Mouse (Mus musculus): ENCODE results near the gene Fau. TPM values are rescaled to one million over a fixed set of nuclear protein-coding genes. Genes with fewer than 3 reads are reported as not detected.

Fau gene
- 1,267 and 1,718 TPM in 2 replicates for polyA plus RNA-seq (2012; rRNA removed)

GRCm38 (mm10) chr19:6057313-6058096 is at the start of gene Fau, which contains the start of gene Mrpl49:
Fau (plus strand) TSS chr19:6057844.
Mrpl49 (minus strand) TSS chr19:6057785.
- peak; percentile 75 for DNase-seq (ENCODE audit: low read depth, low spot score)
- under 1% methylated on average over 63 of the region's 63 CpGs for WGBS

GRCm38 (mm10) chr19:6009137-6009536 is 48.5 kb upstream of the Fau start:
- DNase-seq (ENCODE audit: low read depth, low spot score) = no peak
- 92% methylated on average over 8 of the region's 8 CpGs for WGBS

DNA sequence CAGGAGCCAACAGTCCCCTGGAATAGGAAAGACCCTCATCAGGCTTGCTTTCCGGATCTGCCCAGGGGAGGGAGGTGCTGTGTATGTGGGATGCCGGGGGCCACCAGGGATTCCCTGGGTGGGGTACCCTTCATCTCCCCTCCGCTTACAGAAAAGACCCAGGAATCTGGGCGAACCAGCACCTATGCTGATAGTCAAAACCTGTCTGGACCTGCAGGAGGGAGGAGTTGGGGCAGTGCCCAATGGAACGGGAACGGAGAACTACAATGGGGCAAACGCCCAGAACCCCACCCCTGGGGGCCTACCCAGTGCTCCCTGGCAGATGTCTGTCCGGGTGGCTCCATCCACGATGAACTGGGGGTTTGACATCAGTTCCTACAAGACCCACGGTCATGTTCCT is 44.0 kb upstream of the Fau start:
- 39% methylated on average over 10 of the region's 10 CpGs for WGBS
- no peak for DNase-seq (ENCODE audit: low read depth, low spot score)

DNA sequence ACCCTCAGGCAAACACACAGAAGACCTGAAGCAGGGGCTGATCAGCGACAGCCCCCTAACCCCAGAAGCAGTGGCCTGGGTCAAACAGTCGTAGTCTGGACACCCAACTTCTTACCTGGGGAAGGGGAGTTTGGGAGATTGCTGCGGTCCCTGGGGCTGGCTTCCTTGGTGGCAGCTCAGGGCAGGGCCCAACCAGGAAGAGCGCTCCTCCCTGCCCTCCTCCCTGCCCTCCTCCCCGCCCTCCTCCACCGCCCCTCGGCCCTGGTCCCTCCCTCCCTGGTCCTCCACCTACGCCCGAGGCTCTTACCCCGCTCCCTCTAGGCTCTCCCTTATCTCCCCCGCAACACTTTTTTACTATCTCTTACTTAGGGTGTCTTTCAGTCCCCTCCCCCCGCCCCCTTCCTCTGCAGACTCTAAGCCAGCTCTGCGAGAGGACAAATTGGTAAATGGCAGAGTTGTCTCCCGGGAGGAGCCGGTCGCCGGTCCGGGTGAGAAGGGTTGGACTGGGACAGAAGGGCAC is 42.6 kb upstream of the Fau start:
- 2% methylated on average over 16 of the region's 18 CpGs for WGBS
- no peak for DNase-seq (ENCODE audit: low read depth, low spot score)

DNA sequence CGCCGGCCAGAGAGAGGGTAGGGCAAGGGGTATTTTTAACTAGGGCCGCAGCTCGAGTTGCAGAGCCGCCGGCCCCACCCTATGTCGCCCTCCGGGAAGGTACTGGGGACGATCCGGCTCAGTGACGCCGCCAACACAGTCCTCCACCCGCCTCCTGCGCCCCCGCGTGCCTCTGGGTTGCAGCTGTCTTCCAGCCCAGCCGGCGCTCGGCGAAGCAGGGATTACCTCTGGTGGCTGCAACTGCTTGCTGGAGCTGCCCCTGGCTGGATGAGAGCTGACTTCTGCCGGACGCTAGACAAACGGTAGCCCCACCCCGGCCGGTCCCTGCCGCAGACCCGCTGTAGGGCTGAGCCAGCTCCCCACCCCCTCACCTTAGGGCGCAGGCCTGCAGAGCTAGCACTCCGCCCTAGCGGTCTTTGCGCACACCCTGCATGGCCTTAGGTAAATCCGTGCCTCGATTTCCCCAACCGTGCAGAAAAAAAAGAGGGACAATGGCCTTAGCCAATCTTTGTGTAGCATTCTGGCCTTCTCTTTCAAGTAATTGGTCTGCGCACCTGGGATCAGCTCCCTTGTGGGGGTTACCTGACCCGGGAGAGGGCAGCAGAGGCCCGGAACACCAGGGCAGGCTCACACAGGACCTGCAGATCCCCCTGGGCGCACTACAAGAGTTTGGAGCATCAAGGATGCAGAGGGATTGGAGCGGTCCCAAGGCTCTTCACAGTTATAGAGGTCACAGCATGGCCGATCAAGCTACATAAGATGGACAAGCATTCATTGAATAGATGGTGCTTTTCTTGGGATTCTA is 41.9 kb upstream of the Fau start, which contains the start of gene Capn1:
Gene Capn1, minus strand, starts transcription at position 387 of the 805 bp plus-strand sequence.
- WGBS = 2% methylated on average over 40 of the region's 40 CpGs
- no peak for DNase-seq (ENCODE audit: low read depth, low spot score)

GRCm38 (mm10) chr19:6016532-6016931 is 41.1 kb upstream of the Fau start:
- WGBS = 38% methylated on average over 7 of the region's 7 CpGs
- DNase-seq (ENCODE audit: low read depth, low spot score) = no peak

DNA sequence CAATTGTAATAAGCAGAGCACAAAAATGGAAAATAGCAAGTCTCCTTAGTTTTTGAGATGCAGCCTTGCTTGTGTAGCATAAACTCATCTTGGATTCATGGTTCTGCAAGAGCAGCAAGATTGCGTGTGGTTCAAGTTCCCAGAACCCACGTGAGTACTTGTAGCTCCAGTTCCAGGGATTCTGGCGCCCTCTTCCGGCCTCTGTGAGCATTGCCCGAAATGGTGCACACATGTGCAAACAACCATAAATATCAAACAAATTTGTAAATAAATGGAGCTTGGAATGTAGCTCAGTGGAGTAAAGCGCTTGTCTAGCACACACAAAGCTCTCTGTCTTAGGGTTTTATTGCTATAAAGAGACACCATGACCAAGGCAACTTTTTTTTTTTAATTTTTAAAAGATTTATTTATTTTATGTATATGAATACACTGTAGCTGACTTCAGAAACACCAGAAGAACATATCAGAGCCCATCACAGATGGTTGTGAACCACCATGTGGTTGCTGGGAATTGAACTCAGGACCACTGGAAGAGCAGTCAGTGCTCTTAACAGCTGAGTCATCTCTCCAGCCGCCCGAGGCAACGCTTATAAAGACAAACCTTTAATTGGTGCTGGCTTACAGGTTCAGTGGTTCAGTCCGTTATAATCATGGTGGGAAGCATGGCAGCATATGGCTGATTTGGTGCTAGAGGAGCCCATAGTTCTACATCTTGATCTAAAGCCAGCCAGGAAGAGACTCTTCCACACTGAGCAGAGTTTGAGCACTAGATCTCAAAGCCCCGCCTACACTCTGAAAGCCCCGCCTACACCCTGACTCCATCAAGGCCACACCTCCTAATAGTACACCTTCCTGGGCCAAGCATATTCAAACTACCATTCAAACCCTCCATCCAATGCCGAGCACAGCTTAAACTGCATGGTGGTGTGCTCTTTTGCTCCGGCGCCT is 39.2 kb upstream of the Fau start:
- 21% methylated on average over 15 of the region's 15 CpGs for WGBS
- DNase-seq (ENCODE audit: low read depth, low spot score) = no peak

DNA sequence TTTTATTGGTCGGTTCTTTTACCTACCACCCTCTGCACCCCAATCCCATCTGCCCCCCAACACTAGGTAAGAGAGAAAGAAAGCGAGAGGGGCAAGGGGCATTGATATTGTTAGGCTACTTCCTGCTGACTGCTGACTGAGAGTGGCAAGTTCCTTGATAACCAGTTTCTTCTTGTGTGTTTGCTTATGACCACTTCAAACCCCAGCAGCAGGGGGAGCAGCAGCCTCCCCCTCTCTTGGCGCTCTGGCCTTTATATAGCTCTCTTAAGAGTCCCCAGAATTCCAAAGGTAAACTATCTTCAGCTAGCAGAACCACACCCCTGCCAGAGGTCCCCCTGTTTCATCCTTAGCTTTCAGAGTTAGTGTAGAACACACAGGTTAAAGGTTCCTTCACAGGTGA is 37.4 kb upstream of the Fau start:
- WGBS = 36% methylated on average over 3 of the region's 3 CpGs
- no peak for DNase-seq (ENCODE audit: low read depth, low spot score)

DNA sequence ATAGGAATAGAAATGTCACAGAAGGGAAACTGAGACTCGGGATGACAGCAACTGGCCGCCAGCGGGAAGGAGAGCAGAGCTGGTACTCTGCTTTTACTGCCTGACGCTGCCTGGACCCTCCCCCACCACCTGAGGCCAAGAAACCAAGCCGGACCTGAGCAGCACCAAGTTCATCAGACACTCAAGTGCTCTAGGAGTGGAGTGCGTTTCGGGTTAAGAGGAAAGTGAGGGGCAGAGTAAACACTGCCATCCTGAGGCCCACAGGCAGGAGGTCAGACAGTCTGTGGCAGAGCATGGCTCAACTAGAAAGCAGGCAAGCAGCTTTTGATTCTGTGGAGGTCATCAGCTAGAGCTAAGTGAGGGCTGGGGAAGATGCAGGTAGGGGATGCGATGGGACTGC is 34.6 kb upstream of the Fau start:
- DNase-seq (ENCODE audit: low read depth, low spot score) = no peak
- 77% methylated on average over 8 of the region's 8 CpGs for WGBS

- WGBS = 78% methylated on average over 7 of the region's 7 CpGs
- DNase-seq (ENCODE audit: low read depth, low spot score) = no peak
Measured at GRCm38 (mm10) chr19:6023930-6024329, 33.7 kb upstream of the Fau start.

DNA sequence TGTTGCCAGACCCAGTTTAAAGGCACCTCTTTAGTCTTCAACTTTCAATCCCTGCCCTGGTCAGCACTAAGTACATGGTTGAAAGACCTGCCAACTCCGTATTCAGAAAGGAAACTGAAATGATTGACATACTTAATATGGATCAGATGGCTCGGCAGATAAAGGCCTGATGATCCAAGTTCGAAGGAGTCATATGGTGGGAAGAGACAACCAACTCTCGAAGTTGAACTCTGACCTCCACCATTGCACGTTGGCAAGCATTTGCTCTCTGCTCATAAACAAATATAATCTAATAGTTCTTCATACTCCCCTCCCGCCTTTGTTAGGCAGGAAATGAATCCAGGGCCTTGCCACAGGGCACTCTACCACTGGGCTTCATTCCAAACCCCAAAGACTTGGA is 28.7 kb upstream of the Fau start:
- WGBS = 28% methylated on average over 6 of the region's 6 CpGs
- no peak for DNase-seq (ENCODE audit: low read depth, low spot score)

DNA sequence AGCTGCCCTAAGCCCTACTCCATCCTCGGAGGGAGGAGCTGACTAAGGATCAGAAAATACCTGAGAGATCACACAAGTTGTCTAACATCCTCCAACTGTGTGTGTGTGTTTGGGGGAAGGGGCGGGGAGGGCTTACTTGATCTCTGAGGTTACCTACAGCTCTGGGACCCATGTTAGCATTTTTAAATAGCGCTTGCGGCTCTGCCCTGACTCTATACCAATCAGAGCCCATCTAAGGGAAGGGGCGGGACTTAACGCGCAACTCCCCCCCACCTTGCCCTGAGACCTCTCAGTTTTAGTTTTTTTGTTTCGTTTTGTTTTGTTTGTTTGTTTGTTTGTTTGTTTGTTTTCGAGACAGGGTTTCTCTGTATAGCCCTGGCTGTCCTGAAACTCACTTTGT is 28.2 kb upstream of the Fau start:
- WGBS = 79% methylated on average over 9 of the region's 9 CpGs
- no peak for DNase-seq (ENCODE audit: low read depth, low spot score)

DNA sequence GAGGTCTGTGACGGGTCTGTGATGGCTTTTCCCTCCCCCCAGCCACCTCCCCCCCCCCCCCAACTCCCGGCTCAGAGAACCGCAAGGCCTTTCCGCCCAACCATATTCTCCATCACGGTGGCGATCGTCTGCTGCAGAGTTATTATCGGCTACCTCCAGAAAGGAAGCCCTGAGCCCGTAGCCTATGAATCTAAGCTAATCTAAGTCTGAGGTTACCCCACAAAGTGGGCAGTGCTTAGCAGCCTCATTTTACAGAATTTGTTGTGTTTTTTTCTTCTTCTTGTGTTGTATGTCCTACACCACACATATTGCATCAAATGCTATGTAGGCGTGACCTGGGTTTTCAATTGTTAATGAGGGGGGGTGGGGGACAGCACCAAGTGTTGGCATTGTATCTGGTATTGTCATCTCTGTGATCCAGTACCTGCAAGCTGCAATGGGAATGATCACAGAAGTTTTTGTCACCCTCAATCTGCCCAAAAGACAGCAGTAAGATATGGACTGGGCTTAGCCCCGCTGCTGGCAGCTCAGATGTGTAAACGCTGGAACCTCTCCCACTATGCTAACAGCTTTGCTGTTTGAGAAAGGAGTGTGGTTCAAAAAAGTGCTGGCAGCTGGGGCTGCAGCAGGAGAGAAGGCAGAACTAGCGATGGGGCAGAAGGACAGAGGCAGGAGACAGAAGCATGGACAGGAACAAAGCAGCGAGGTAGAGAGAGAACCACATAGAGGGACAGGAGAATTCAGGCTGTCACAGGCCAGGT is 26.9 kb upstream of the Fau start:
- DNase-seq (ENCODE audit: low read depth, low spot score) = no peak
- WGBS = 64% methylated on average over 14 of the region's 14 CpGs

- no peak for DNase-seq (ENCODE audit: low read depth, low spot score)
Measured at GRCm38 (mm10) chr19:6035966-6036585, 21.6 kb upstream of the Fau start.

GRCm38 (mm10) chr19:6037695-6038094 is 19.9 kb upstream of the Fau start:
- no peak for DNase-seq (ENCODE audit: low read depth, low spot score)

More at GRCm38 (mm10) chr19:6035966-6036585, 21.6 kb upstream of the Fau start:
- WGBS = 34% methylated on average over 9 of the region's 9 CpGs

GRCm38 (mm10) chr19:6038326-6038725 is 19.3 kb upstream of the Fau start:
- 77% methylated on average over 7 of the region's 7 CpGs for WGBS
- no peak for DNase-seq (ENCODE audit: low read depth, low spot score)

- no peak for DNase-seq (ENCODE audit: low read depth, low spot score)
Measured at GRCm38 (mm10) chr19:6040002-6040401, 17.6 kb upstream of the Fau start.

GRCm38 (mm10) chr19:6042293-6042692 is 15.4 kb upstream of the Fau start:
- WGBS = 83% methylated on average over 9 of the region's 9 CpGs
- DNase-seq (ENCODE audit: low read depth, low spot score) = no peak

Data from large intestine, adult 2 months (tissue).